Mouse (Mus musculus): ENCODE measurements around the gene Rab27a.

- TF ChIP-seq CTCF (IDR thresholded peaks at IDR 0.05; ENCODE audit: control insufficient read depth, insufficient read depth, insufficient read length) (no peak), CEBPB (IDR thresholded peaks at IDR 0.05; ENCODE audit: low read depth) (no peak), FOSL1 (IDR thresholded peaks at IDR 0.05; ENCODE audit: insufficient read depth, low read length, poor library complexity, severe bottlenecking) (no peak), MAX (IDR thresholded peaks at IDR 0.05) (no peak), USF1 (IDR thresholded peaks at IDR 0.05; ENCODE audit: low read depth) (no peak), MYOD1 (IDR thresholded peaks at IDR 0.05; ENCODE audit: control insufficient read depth, insufficient read length, low read depth) (no peak), MYOG (IDR thresholded peaks at IDR 0.05; ENCODE audit: control insufficient read depth, extremely low read depth, insufficient read length) (no peak)
These were observed 18.6 kb upstream of the Rab27a start for GRCm38 (mm10) chr9:73025818-73026636.
